Mouse (Mus musculus) ES-Bruce4 (cell line): ENCODE data around the gene Magt1.

ENCODE experiments used
- CTCF ChIP-seq: IDR thresholded peaks from one replicate; pipeline ENCODE4 v1.8.1; 2011; ENCODE audit warnings: low read depth, low read length
- EP300 ChIP-seq: IDR thresholded peaks from 2 replicates; pipeline ENCODE4 v1.6.1; 2011; ENCODE audit warnings: low read depth, low read length; ENCODE audit not compliant: insufficient read depth

DNA sequence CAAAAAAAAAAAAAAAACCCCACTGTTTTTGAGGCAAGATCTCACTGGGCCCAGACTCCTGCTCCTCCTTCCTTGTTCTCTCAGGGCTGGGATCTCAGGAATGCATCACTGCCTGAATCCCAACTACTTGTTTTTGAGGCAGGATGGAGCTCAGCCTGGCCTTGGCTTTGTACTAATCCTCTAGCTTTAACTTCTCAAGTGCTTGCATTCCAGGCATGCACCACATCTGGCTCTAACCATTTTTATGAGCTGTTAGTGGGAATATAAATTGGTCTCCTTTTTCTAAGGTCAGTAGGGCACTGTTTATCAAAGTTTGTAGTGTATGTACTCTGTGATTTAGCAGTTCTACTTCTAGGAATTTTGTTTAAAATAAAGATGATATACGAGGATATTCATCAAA, 36.5 kb upstream of the Magt1 start:
- TF ChIP-seq CTCF (no peak), EP300 (no peak)
